Mouse (Mus musculus) stomach, postnatal 0 days (tissue): ENCODE results near the gene Ldhal6b.

Source experiments
- CTCF ChIP-seq: IDR thresholded peaks from 2 replicates; pipeline ENCODE4 v1.5.1; 2016; ENCODE audit warnings: antibody characterized with exemption, low read depth, mild to moderate bottlenecking, moderate library complexity
- EP300 ChIP-seq: optimal IDR thresholded peaks from 2 replicates; pipeline ENCODE3; 2016; ENCODE audit warnings: antibody characterized with exemption

DNA sequence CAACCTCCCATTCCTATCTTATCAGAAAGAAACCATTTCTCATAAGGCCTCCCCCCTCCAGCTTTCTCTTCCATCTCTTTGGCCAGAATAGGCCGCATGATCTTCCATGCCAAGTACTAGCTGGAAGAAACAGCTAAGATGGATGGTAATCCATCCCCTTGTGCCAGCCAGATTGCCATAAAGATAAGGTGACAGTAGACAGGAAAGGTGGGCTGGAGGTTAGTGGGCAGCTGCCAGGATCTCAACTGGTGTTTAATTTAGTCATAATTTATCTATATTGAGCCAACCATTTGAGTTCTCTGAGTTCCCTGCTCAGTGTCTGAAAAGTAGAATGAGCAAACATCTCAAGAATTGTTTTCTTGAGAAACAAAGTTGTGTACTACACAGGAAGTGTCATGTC, 32.9 kb downstream of the Ldhal6b start:
- TF ChIP-seq CTCF (no peak), EP300 (no peak)
